Mouse (Mus musculus) limb, embryonic 12.5 days (tissue): ENCODE data around the gene Gm20929. TPM values are rescaled to one million over a fixed set of nuclear protein-coding genes. Genes with fewer than 3 reads are reported as not detected.
"Not testable (repeated sequence)": the region's sequence is repeated elsewhere in the genome, so short reads cannot be mapped to it uniquely, and the experiment has no call there.

ENCODE experiments used
- ATAC-seq: fragments of 200-750 bp; cut with Nextera tagmentation; 2 replicates; pipeline ENCODE4 v1.8.0; 2017; ENCODE audit warnings: low read depth, moderate TSS enrichment; ENCODE audit not compliant: insufficient number of reproducible peaks, insufficient read depth, low FRiP score, low TSS enrichment
- H3K27ac ChIP-seq: fragments of 300-500 bp; sonication (generic); 2 replicates; pipeline ENCODE4 v1.5.1; 2016; ENCODE audit warnings: mild to moderate bottlenecking, moderate library complexity
- H3K27me3 ChIP-seq: fragments of 300-500 bp; sonication (generic); 2 replicates; pipeline ENCODE4 v1.6.1; 2016; ENCODE audit warnings: mild to moderate bottlenecking, moderate library complexity
- H3K36me3 ChIP-seq: fragments of 300-500 bp; sonication (generic); 2 replicates; pipeline ENCODE4 v1.6.1; 2016; ENCODE audit warnings: mild to moderate bottlenecking, moderate library complexity
- H3K4me1 ChIP-seq: fragments of 300-500 bp; sonication (generic); replicated peaks from 2 replicates; pipeline ENCODE4 v1.6.1; 2016
- H3K4me2 ChIP-seq: fragments of 300-500 bp; sonication (generic); 2 replicates; pipeline ENCODE4 v1.6.1; 2016; ENCODE audit warnings: mild to moderate bottlenecking, moderate library complexity
- H3K4me3 ChIP-seq: fragments of 300-500 bp; sonication (generic); replicated peaks from 2 replicates; pipeline ENCODE4 v1.5.1; 2016; ENCODE audit warnings: mild to moderate bottlenecking
- H3K9ac ChIP-seq: fragments of 300-500 bp; sonication (generic); replicated peaks from 2 replicates; pipeline ENCODE4 v1.6.1; 2016; ENCODE audit warnings: mild to moderate bottlenecking, moderate library complexity
- H3K9me3 ChIP-seq: fragments of 300-500 bp; sonication (generic); 2 replicates; pipeline ENCODE4 v1.6.1; 2016; ENCODE audit warnings: mild to moderate bottlenecking, moderate library complexity
- WGBS: fragments of 180-500 bp; shearing (Covaris S2); methylation state at CpG from one replicate; pipeline ENCODE4 v1.1.7; 2016; 5-methylcytosine and 5-hydroxymethylcytosine counted together
- polyA plus RNA-seq: library from polyadenylated mRNA; unstranded; fragments of >200 nt; fragmentation: Nextera tagmentation; extraction: Ambion mirVana; gene quantifications from 2 replicates; pipeline ENCODE4 v1.2.1, GENCODE M21; 2016

Gm20929 gene
- not detected in 2 replicates for polyA plus RNA-seq

DNA sequence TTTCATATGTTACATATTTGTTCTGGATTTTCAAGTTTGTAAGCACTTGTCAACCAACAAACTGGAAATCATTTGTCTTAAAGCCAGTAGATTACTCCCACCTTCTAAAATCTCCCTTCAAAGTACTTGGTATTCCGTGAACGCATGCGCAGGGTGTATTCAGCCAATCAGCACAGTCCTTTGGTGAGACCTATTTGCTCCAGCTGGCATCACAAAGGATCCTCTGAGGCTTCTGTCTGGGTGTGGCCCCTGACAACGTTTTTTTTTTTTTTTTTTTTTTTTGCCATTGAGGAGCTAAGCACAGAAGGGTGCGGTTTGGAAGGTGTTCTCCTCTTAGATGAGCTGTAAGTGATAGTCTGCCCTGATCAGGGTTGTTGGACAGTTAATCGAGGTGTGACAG lies at the start of gene Gm20929:
Gene Gm20929, plus strand, starts transcription at position 301 of the 400 bp plus-strand sequence.
- not testable (repeated sequence) for H3K4me1 ChIP-seq, H3K27me3 ChIP-seq, ATAC-seq, H3K9ac ChIP-seq, H3K27ac ChIP-seq, H3K4me2 ChIP-seq, H3K36me3 ChIP-seq, H3K9me3 ChIP-seq, H3K4me3 ChIP-seq
- WGBS: no CpG with 5 or more reads among the region's 6 CpGs
